Mouse (Mus musculus) limb, embryonic 13.5 days (tissue): ENCODE measurements around the gene Pcca. TPM values are rescaled to one million over a fixed set of nuclear protein-coding genes. Genes with fewer than 3 reads are reported as not detected.
"Not testable (repeated sequence)": the region's sequence is repeated elsewhere in the genome, so short reads cannot be mapped to it uniquely, and the experiment has no call there.

Experiments used
- ATAC-seq: fragments of 200-750 bp; cut with Nextera tagmentation; 2 replicates; pipeline ENCODE4 v1.8.0; 2017; ENCODE audit warnings: low read depth, moderate number of reproducible peaks, moderate TSS enrichment; ENCODE audit not compliant: low FRiP score
- H3K27ac ChIP-seq: fragments of 300-500 bp; sonication (generic); 2 replicates; pipeline ENCODE4 v1.5.1; 2015; ENCODE audit warnings: inconsistent platforms, mild to moderate bottlenecking, moderate library complexity
- H3K27me3 ChIP-seq: fragments of 300-500 bp; sonication (generic); 2 replicates; pipeline ENCODE4 v1.6.1; 2015; ENCODE audit warnings: mild to moderate bottlenecking, inconsistent platforms
- H3K36me3 ChIP-seq: fragments of 300-500 bp; sonication (generic); 2 replicates; pipeline ENCODE4 v1.6.1; 2015; ENCODE audit warnings: inconsistent platforms, mild to moderate bottlenecking, moderate library complexity
- H3K4me1 ChIP-seq: fragments of 300-500 bp; sonication (generic); 2 replicates; pipeline ENCODE4 v1.6.1; 2015; ENCODE audit warnings: inconsistent platforms
- H3K4me2 ChIP-seq: fragments of 300-500 bp; sonication (generic); replicated peaks from 2 replicates; pipeline ENCODE4 v1.6.1; 2015; ENCODE audit warnings: inconsistent platforms, mild to moderate bottlenecking, moderate library complexity
- H3K4me3 ChIP-seq: fragments of 300-500 bp; sonication (generic); 2 replicates; pipeline ENCODE4 v1.5.1; 2015; ENCODE audit warnings: moderate library complexity, mild to moderate bottlenecking, inconsistent platforms
- H3K9ac ChIP-seq: fragments of 300-500 bp; sonication (generic); 2 replicates; pipeline ENCODE4 v1.6.1; 2015; ENCODE audit warnings: mild to moderate bottlenecking, inconsistent platforms
- H3K9me3 ChIP-seq: fragments of 300-500 bp; sonication (generic); 2 replicates; pipeline ENCODE4 v1.6.1; 2016; ENCODE audit warnings: inconsistent platforms
- WGBS: fragments of 180-500 bp; shearing (Covaris S2); methylation state at CpG from one replicate; pipeline ENCODE4 v1.1.7; 2015; 5-methylcytosine and 5-hydroxymethylcytosine counted together
- polyA plus RNA-seq: library from polyadenylated mRNA; unstranded; fragments of >200 nt; fragmentation: Nextera tagmentation; extraction: Ambion mirVana; gene quantifications from 2 replicates; pipeline ENCODE4 v1.2.1, GENCODE M21; 2015

Pcca gene
- polyA plus RNA-seq, 1 experiment from 2014 or later = 26.9 TPM

- no peak for ATAC-seq
- Histone ChIP-seq H3K9me3 (no peaks in the 10 kb centered on the region), H3K4me3 (no peak overlapping the region), H3K27ac (no peak overlapping the region), H3K27me3 (peaks cover 45% of the 10 kb centered on the region), H3K4me1 (peaks cover 10% of the 10 kb centered on the region), H3K9ac (no peak overlapping the region), H3K4me2 (no peak overlapping the region), H3K36me3 (no peaks in the 10 kb centered on the region)
- 72% methylated on average over 1 of the region's 1 CpGs for WGBS
Observed at GRCm38 (mm10) chr14:122492015-122492414, 42.1 kb upstream of the Pcca start.

- H3K9ac ChIP-seq = no peak overlapping the region
- no peaks in the 10 kb centered on the region for H3K36me3 ChIP-seq
- no peak overlapping the region for H3K4me2 ChIP-seq
- H3K9me3 ChIP-seq = no peaks in the 10 kb centered on the region
- no peak for ATAC-seq
- no peaks in the 10 kb centered on the region; the same call in 1 of the 2 replicates for H3K27me3 ChIP-seq
- no peak overlapping the region for H3K4me3 ChIP-seq
- H3K27ac ChIP-seq = no peak overlapping the region
- 17% methylated on average over 2 of the region's 2 CpGs for WGBS
- H3K4me1 ChIP-seq = no peaks in the 10 kb centered on the region
Observed at GRCm38 (mm10) chr14:122509058-122509457, 25.1 kb upstream of the Pcca start.

- Histone ChIP-seq H3K4me3 (no peak overlapping the region), H3K27me3 (no peaks in the 10 kb centered on the region; the same call in 1 of the 2 replicates), H3K27ac (no peak overlapping the region), H3K36me3 (no peaks in the 10 kb centered on the region), H3K4me1 (no peaks in the 10 kb centered on the region), H3K9ac (no peak overlapping the region), H3K9me3 (no peaks in the 10 kb centered on the region), H3K4me2 (no peak overlapping the region)
- ATAC-seq = no peak
- 75% methylated on average over 3 of the region's 3 CpGs for WGBS
Observed at GRCm38 (mm10) chr14:122511519-122511918, 22.6 kb upstream of the Pcca start.

GRCm38 (mm10) chr14:122513511-122514036 is 20.6 kb upstream of the Pcca start:
- no peak overlapping the region for H3K4me3 ChIP-seq
- H3K9me3 ChIP-seq = no peaks in the 10 kb centered on the region
- ATAC-seq = no peak
- WGBS = 66% methylated on average over 1 of the region's 1 CpGs
- no peaks in the 10 kb centered on the region for H3K4me1 ChIP-seq
- H3K27ac ChIP-seq = no peak overlapping the region
- no peak overlapping the region for H3K9ac ChIP-seq
- no peaks in the 10 kb centered on the region for H3K36me3 ChIP-seq
- no peak overlapping the region for H3K4me2 ChIP-seq
- H3K27me3 ChIP-seq = no peaks in the 10 kb centered on the region; the same call in 1 of the 2 replicates

GRCm38 (mm10) chr14:122528475-122528874 is 5.6 kb upstream of the Pcca start:
- no peaks in the 10 kb centered on the region for H3K4me1 ChIP-seq
- ATAC-seq = no peak
- WGBS = 90% methylated on average over 4 of the region's 4 CpGs

GRCm38 (mm10) chr14:122535986-122536385 is 1.9 kb downstream of the Pcca start:
- Histone ChIP-seq H3K4me3 (no peak overlapping the region), H3K27me3 (no peaks in the 10 kb centered on the region), H3K36me3 (no peaks in the 10 kb centered on the region), H3K4me1 (peaks cover 17% of the 10 kb centered on the region), H3K4me2 (no peak overlapping the region), H3K9ac (no peak overlapping the region), H3K9me3 (no peaks in the 10 kb centered on the region), H3K27ac (no peak overlapping the region)
- no peak for ATAC-seq
- 93% methylated on average over 1 of the region's 1 CpGs for WGBS

More at GRCm38 (mm10) chr14:122528475-122528874, 5.6 kb upstream of the Pcca start:
- no peak overlapping the region for H3K9ac ChIP-seq
- H3K27me3 ChIP-seq = no peaks in the 10 kb centered on the region
- H3K36me3 ChIP-seq = no peaks in the 10 kb centered on the region
- H3K27ac ChIP-seq = no peak overlapping the region
- peaks cover 4% of the 10 kb centered on the region; the same call in 1 of the 2 replicates for H3K9me3 ChIP-seq
- no peak overlapping the region for H3K4me3 ChIP-seq
- H3K4me2 ChIP-seq = no peak overlapping the region

GRCm38 (mm10) chr14:122548421-122548820 is 14.3 kb downstream of the Pcca start:
- no peak for ATAC-seq
- H3K27ac ChIP-seq = no peak overlapping the region
- no peak overlapping the region for H3K4me3 ChIP-seq
- H3K27me3 ChIP-seq = no peaks in the 10 kb centered on the region
- 91% methylated on average over 1 of the region's 1 CpGs for WGBS
- H3K4me1 ChIP-seq = no peaks in the 10 kb centered on the region; the same call in 1 of the 2 replicates
- H3K36me3 ChIP-seq = peaks cover 6% of the 10 kb centered on the region; the same call in 1 of the 2 replicates
- H3K9me3 ChIP-seq = peaks cover 8% of the 10 kb centered on the region
- H3K4me2 ChIP-seq = no peak overlapping the region
- no peak overlapping the region for H3K9ac ChIP-seq

GRCm38 (mm10) chr14:122548905-122549304 is 14.8 kb downstream of the Pcca start:
- no peaks in the 10 kb centered on the region; the same call in 1 of the 2 replicates for H3K4me1 ChIP-seq
- H3K27ac ChIP-seq = no peak overlapping the region
- H3K4me3 ChIP-seq = no peak overlapping the region
- H3K9ac ChIP-seq = no peak overlapping the region
- H3K36me3 ChIP-seq = peaks cover 6% of the 10 kb centered on the region; the same call in 1 of the 2 replicates
- ATAC-seq = no peak
- no peaks in the 10 kb centered on the region for H3K27me3 ChIP-seq
- 88% methylated on average over 1 of the region's 1 CpGs for WGBS
- H3K4me2 ChIP-seq = no peak overlapping the region
- H3K9me3 ChIP-seq = peaks cover 8% of the 10 kb centered on the region

GRCm38 (mm10) chr14:122552761-122553445 is 18.8 kb downstream of the Pcca start:
- H3K36me3 ChIP-seq = peaks cover 6% of the 10 kb centered on the region; the same call in 1 of the 2 replicates
- H3K4me2 ChIP-seq = no peak overlapping the region
- no peak overlapping the region for H3K27ac ChIP-seq
- ATAC-seq = no peak
- no peak overlapping the region for H3K9ac ChIP-seq
- 74% methylated on average over 7 of the region's 7 CpGs for WGBS
- peaks cover 8% of the 10 kb centered on the region for H3K9me3 ChIP-seq
- no peaks in the 10 kb centered on the region; the same call in 1 of the 2 replicates for H3K4me1 ChIP-seq
- no peaks in the 10 kb centered on the region for H3K27me3 ChIP-seq
- H3K4me3 ChIP-seq = no peak overlapping the region

- no peak overlapping the region for H3K4me2 ChIP-seq
- 92% methylated on average over 9 of the region's 9 CpGs for WGBS
- ATAC-seq = no peak
- H3K27ac ChIP-seq = no peak overlapping the region
- H3K9me3 ChIP-seq = no peaks in the 10 kb centered on the region
- no peaks in the 10 kb centered on the region for H3K27me3 ChIP-seq
- no peak overlapping the region for H3K4me3 ChIP-seq
- H3K9ac ChIP-seq = no peak overlapping the region
- H3K36me3 ChIP-seq = no peaks in the 10 kb centered on the region
- H3K4me1 ChIP-seq = no peaks in the 10 kb centered on the region
Observed at GRCm38 (mm10) chr14:122557353-122557752, 23.2 kb downstream of the Pcca start.

- H3K9me3 ChIP-seq, H3K9ac ChIP-seq, H3K4me2 ChIP-seq, H3K36me3 ChIP-seq, H3K27ac ChIP-seq, H3K27me3 ChIP-seq, H3K4me3 ChIP-seq, H3K4me1 ChIP-seq, ATAC-seq: not testable (repeated sequence)
- 73% methylated on average over 1 of the region's 1 CpGs for WGBS
Observed at GRCm38 (mm10) chr14:122560893-122561452, 26.8 kb downstream of the Pcca start.

- no peak overlapping the region for H3K27ac ChIP-seq
- H3K4me3 ChIP-seq = no peak overlapping the region
- ATAC-seq = no peak
- H3K27me3 ChIP-seq = no peaks in the 10 kb centered on the region
- no peaks in the 10 kb centered on the region for H3K36me3 ChIP-seq
- H3K4me1 ChIP-seq = no peaks in the 10 kb centered on the region
- H3K9me3 ChIP-seq = no peaks in the 10 kb centered on the region
- no peak overlapping the region for H3K4me2 ChIP-seq
- no peak overlapping the region for H3K9ac ChIP-seq
- WGBS = 82% methylated on average over 9 of the region's 9 CpGs
Observed at GRCm38 (mm10) chr14:122570862-122571261, 36.7 kb downstream of the Pcca start.
